Mouse (Mus musculus): ENCODE measurements at regions not wholly inside any gene's neighbourhood (a gene's known extent, or its start where the extent isn't known, plus 50 kb on each side); places are given as distances from the start of the nearest gene placed in this dataset.
"Not testable (repeated sequence)": the region's sequence is repeated elsewhere in the genome, so short reads cannot be mapped to it uniquely, and the experiment has no call there.

DNA sequence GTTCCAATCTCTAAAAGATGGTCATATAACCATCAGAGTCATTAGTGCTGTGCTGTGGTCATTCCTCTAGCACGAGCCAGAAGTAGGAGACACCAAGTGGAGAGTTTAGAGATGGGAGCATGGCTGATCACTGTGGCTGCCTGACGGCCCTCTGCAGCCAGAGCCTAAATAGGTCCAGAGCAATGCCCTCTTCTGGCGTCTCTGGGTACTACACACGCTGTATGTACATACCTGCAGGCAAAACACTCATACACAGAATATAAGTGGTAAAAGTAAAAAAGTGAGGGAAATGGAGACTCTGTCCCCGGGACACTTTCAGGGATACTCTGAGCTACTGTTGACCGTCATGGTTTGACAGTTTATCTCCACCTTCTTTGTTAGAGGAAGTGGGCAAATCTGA is 91.4 kb downstream of the Gm21738 start:
- no peak overlapping the region for H3K9ac ChIP-seq (ENCODE audit: low read depth, low read length)
- 85% methylated on average over 6 of the region's 6 CpGs for WGBS

GRCm38 (mm10) chr14:19311614-19312013 is 107.1 kb downstream of the Gm21738 start:
- H3K9ac ChIP-seq (ENCODE audit: low read depth, low read length) = no peak overlapping the region
- no peaks in the 10 kb centered on the region for H3K36me3 ChIP-seq (ENCODE audit: insufficient read depth, low read length)
- DNase-seq (ENCODE audit: low spot score) (no peak), ATAC-seq (replicated peaks; ENCODE audit: low FRiP score, low read depth) (no peak)
- no peak overlapping the region for H3K4me2 ChIP-seq (ENCODE audit: low read length)
- no peak overlapping the region for H3K4me3 ChIP-seq (replicated peaks; ENCODE audit: low read depth, low read length)
- H3K27me3 ChIP-seq (ENCODE audit: insufficient read depth, low read length) = no peaks in the 10 kb centered on the region
- no peaks in the 10 kb centered on the region; the same call in 1 of the 2 replicates for H3K9me3 ChIP-seq (replicated peaks; ENCODE audit: low read length)
- 74% methylated on average over 21 of the region's 21 CpGs for WGBS
- H3K4me1 ChIP-seq (replicated peaks; ENCODE audit: insufficient read depth, low read length) = no peaks in the 10 kb centered on the region
- TF ChIP-seq CTCF (IDR thresholded peaks at IDR 0.05; ENCODE audit: low read depth) = no peak
- no peak overlapping the region for H3K27ac ChIP-seq

More for the DNA sequence above, 91.4 kb downstream of the Gm21738 start:
- ATAC-seq (replicated peaks; ENCODE audit: low FRiP score, low read depth) (no peak), DNase-seq (ENCODE audit: low spot score) (no peak)
- Histone ChIP-seq H3K36me3 (ENCODE audit: insufficient read depth, low read length) (no peaks in the 10 kb centered on the region), H3K27ac (no peak overlapping the region), H3K4me2 (ENCODE audit: low read length) (no peak overlapping the region), H3K9me3 (replicated peaks; ENCODE audit: low read length) (no peaks in the 10 kb centered on the region), H3K27me3 (ENCODE audit: insufficient read depth, low read length) (no peaks in the 10 kb centered on the region), H3K4me3 (replicated peaks; ENCODE audit: low read depth, low read length) (no peak overlapping the region), H3K4me1 (replicated peaks; ENCODE audit: insufficient read depth, low read length) (no peaks in the 10 kb centered on the region)
- TF ChIP-seq CTCF (IDR thresholded peaks at IDR 0.05; ENCODE audit: low read depth) = no peak

- peak; percentile 29; the same call in 1 of the 2 replicates for ATAC-seq (replicated peaks; ENCODE audit: low FRiP score, low read depth)
- not testable (repeated sequence) for H3K36me3 ChIP-seq (ENCODE audit: insufficient read depth, low read length); H3K4me1 ChIP-seq (replicated peaks; ENCODE audit: insufficient read depth, low read length); H3K27ac ChIP-seq; H3K4me3 ChIP-seq (replicated peaks; ENCODE audit: low read depth, low read length); DNase-seq (ENCODE audit: low spot score); H3K9ac ChIP-seq (ENCODE audit: low read depth, low read length); H3K9me3 ChIP-seq (replicated peaks; ENCODE audit: low read length); H3K4me2 ChIP-seq (ENCODE audit: low read length); H3K27me3 ChIP-seq (ENCODE audit: insufficient read depth, low read length)
- WGBS = 62% methylated on average over 4 of the region's 4 CpGs
Observed at GRCm38 (mm10) chr14:19302859-19303258, 115.9 kb downstream of the Gm21738 start.

- Histone ChIP-seq H3K4me2 (ENCODE audit: low read length) (no peak overlapping the region), H3K9ac (ENCODE audit: low read depth, low read length) (no peak overlapping the region), H3K36me3 (ENCODE audit: insufficient read depth, low read length) (no peaks in the 10 kb centered on the region), H3K9me3 (replicated peaks; ENCODE audit: low read length) (peaks cover 4% of the 10 kb centered on the region; the same call in 1 of the 2 replicates), H3K27ac (no peak overlapping the region), H3K27me3 (ENCODE audit: insufficient read depth, low read length) (no peaks in the 10 kb centered on the region), H3K4me3 (replicated peaks; ENCODE audit: low read depth, low read length) (no peak overlapping the region), H3K4me1 (replicated peaks; ENCODE audit: insufficient read depth, low read length) (no peaks in the 10 kb centered on the region)
- 85% methylated on average over 1 of the region's 1 CpGs for WGBS
- no peak for DNase-seq (ENCODE audit: low spot score)
- no peak for ATAC-seq (replicated peaks; ENCODE audit: low FRiP score, low read depth)
- no peak for TF ChIP-seq CTCF (IDR thresholded peaks at IDR 0.05; ENCODE audit: low read depth)
Observed at GRCm38 (mm10) chr14:19279096-19279495, 139.6 kb downstream of the Gm21738 start.

GRCm38 (mm10) chr14:19277777-19278385 is 140.8 kb downstream of the Gm21738 start:
- no peak for TF ChIP-seq CTCF (IDR thresholded peaks at IDR 0.05; ENCODE audit: low read depth)
- Histone ChIP-seq H3K4me1 (replicated peaks; ENCODE audit: insufficient read depth, low read length) (no peaks in the 10 kb centered on the region), H3K4me3 (replicated peaks; ENCODE audit: low read depth, low read length) (no peak overlapping the region), H3K27ac (no peak overlapping the region), H3K36me3 (ENCODE audit: insufficient read depth, low read length) (no peaks in the 10 kb centered on the region), H3K9me3 (replicated peaks; ENCODE audit: low read length) (peaks cover 4% of the 10 kb centered on the region; the same call in 1 of the 2 replicates), H3K4me2 (ENCODE audit: low read length) (no peak overlapping the region), H3K9ac (ENCODE audit: low read depth, low read length) (no peak overlapping the region), H3K27me3 (ENCODE audit: insufficient read depth, low read length) (no peaks in the 10 kb centered on the region)
- 65% methylated on average over 4 of the region's 4 CpGs for WGBS
- DNase-seq (ENCODE audit: low spot score) (peak; percentile 98), ATAC-seq (replicated peaks; ENCODE audit: low FRiP score, low read depth) (peak; percentile 90)

All from kidney, postnatal 0 days (tissue).